ENCODE assay signal across 33 mouse cellular contexts in the genomic region with DNA sequence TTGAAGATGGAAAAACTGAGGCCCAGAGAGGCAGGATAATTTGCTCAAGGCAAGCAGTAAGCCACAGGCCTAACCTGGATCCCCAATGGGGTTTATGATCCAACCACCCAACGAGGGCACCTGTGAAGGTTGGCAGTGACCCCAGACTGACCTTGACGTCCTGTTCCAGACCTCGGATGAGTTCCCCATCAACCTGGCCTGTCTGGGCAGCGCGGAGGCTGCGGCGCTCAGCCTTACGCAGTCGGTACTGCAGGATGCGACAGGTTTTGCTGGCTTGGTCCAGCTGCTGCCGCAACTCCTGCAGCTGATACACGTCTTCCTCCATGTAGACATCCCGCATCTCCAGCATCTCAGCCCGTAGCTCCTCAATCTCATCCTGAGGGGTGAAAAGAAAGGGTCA. TPM values are rescaled to one million over a fixed set of nuclear protein-coding genes. Genes with fewer than 3 reads are reported as not detected.
DNase-seq lines count a peak whose midpoint lies in the region; ATAC-seq and TF ChIP-seq lines count a peak whose summit lies in the region.
"Had no signal": no experiment of that assay in that cellular context is flagged by ENCODE, and none has a peak within 500 bp of the region (broad histone marks: within the 10 kb centered on the region; RNA-seq: fewer than 3 reads in every experiment).

No protein-coding gene starts in this region.

- H3K36me3 ChIP-seq in forebrain, embryonic 13.5 days (ENCODE audit: poor library complexity, severe bottlenecking) = peaks cover 40% of the 10 kb centered on the region
- peaks cover 12% of the 10 kb centered on the region for H3K36me3 ChIP-seq in forebrain, embryonic 16.5 days (ENCODE audit: control insufficient read depth, insufficient read depth)
- H3K36me3 ChIP-seq in embryonic facial prominence, embryonic 13.5 days = peaks cover 45% of the 10 kb centered on the region

- peaks cover 60% of the 10 kb centered on the region for H3K4me1 ChIP-seq in forebrain, embryonic 13.5 days
- H3K4me1 ChIP-seq in forebrain, embryonic 16.5 days (replicated peaks; ENCODE audit: control insufficient read depth, insufficient read depth, low read length) = peaks cover 54% of the 10 kb centered on the region
- H3K4me1 ChIP-seq in embryonic facial prominence, embryonic 13.5 days = peaks cover 64% of the 10 kb centered on the region

- TF ChIP-seq CTCF in left cerebral cortex, adult 2 months (IDR thresholded peaks at IDR 0.05) = no peak

- no peak overlapping the region for H3K4me2 ChIP-seq in forebrain, embryonic 13.5 days
- H3K4me2 ChIP-seq in forebrain, embryonic 16.5 days (ENCODE audit: low read length) = no peak overlapping the region
- no peak overlapping the region for H3K4me2 ChIP-seq in embryonic facial prominence, embryonic 13.5 days
- H3K4me2 ChIP-seq: forebrain, embryonic 15.5 days; heart, embryonic 12.5 days; hindbrain, embryonic 13.5 days; lung, embryonic 14.5 days; midbrain, embryonic 13.5 days had no signal

- no peak overlapping the region for H3K9ac ChIP-seq in forebrain, embryonic 13.5 days
- no peak overlapping the region for H3K9ac ChIP-seq in forebrain, embryonic 16.5 days (replicated peaks; ENCODE audit: low read depth, low read length)
- no peak overlapping the region for H3K9ac ChIP-seq in embryonic facial prominence, embryonic 13.5 days
- H3K9ac ChIP-seq: limb, embryonic 15.5 days; liver, embryonic 14.5 days had no signal

- WGBS in forebrain, embryonic 13.5 days = 97% methylated on average over 14 of the region's 14 CpGs
- WGBS in forebrain, embryonic 16.5 days = 96% methylated on average over 14 of the region's 14 CpGs
- 90% methylated on average over 14 of the region's 14 CpGs for WGBS in embryonic facial prominence, embryonic 13.5 days

- peak; percentile 56 for DNase-seq in cerebellum, adult 11 months
- DNase-seq in cerebellum, postnatal 4 days (ENCODE audit: low spot score in 2 of 2) = no peak
- no peak for DNase-seq in left cerebral cortex, adult 2 months (ENCODE audit: extremely low spot score in 1 of 2, low spot score in 2 of 2)
- no peak for DNase-seq in left cerebral cortex, postnatal 10 days (ENCODE audit: extremely low spot score in 1 of 2, low spot score in 2 of 2)
- no peak for DNase-seq in ovary, adult 18-20 months (ENCODE audit: low spot score)
- DNase-seq: adrenal gland, postnatal 36 days; gastrocnemius, postnatal 10 days; kidney, adult 18-20 months; kidney, postnatal 10 days; layer of hippocampus, postnatal 36 days; lung, embryonic 14.5 days; right cerebral cortex, postnatal 14 days had no signal

- H3K4me3 ChIP-seq in forebrain, embryonic 13.5 days = no peak overlapping the region
- no peak overlapping the region for H3K4me3 ChIP-seq in forebrain, embryonic 16.5 days (replicated peaks; ENCODE audit: low read length)
- H3K4me3 ChIP-seq in left cerebral cortex, adult 2 months = no peak overlapping the region
- no peak overlapping the region for H3K4me3 ChIP-seq in embryonic facial prominence, embryonic 13.5 days
- H3K4me3 ChIP-seq: erythroblast, embryonic 14.5 days; forebrain, embryonic 15.5 days; heart, embryonic 12.5 days; hindbrain, embryonic 13.5 days; limb, embryonic 15.5 days; midbrain, embryonic 13.5 days had no signal

- no peak for ATAC-seq in forebrain, embryonic 13.5 days
- ATAC-seq in forebrain, embryonic 16.5 days = no peak
- ATAC-seq in embryonic facial prominence, embryonic 13.5 days (ENCODE audit: insufficient number of reproducible peaks, insufficient read depth, low FRiP score, low TSS enrichment, low read depth) = no peak
- ATAC-seq: forebrain, embryonic 15.5 days; inflammation-experienced regulatory T-cells, adult 6 months had no signal

- no peaks in the 10 kb centered on the region for H3K9me3 ChIP-seq in forebrain, embryonic 13.5 days (replicated peaks)
- H3K9me3 ChIP-seq in forebrain, embryonic 16.5 days (ENCODE audit: control insufficient read depth, low read length) = no peaks in the 10 kb centered on the region
- no peaks in the 10 kb centered on the region for H3K9me3 ChIP-seq in embryonic facial prominence, embryonic 13.5 days
- H3K9me3 ChIP-seq: forebrain, embryonic 15.5 days; heart, embryonic 12.5 days; hindbrain, embryonic 13.5 days; limb, embryonic 15.5 days; midbrain, embryonic 13.5 days had no signal

- peak overlapping the region; percentile 97 for H3K27ac ChIP-seq in forebrain, embryonic 13.5 days
- H3K27ac ChIP-seq in forebrain, embryonic 16.5 days (ENCODE audit: low read length) = no peak overlapping the region
- H3K27ac ChIP-seq in left cerebral cortex, adult 2 months = 0 out of 2 replicates have a peak overlapping the region, but pooled peaks have one; percentile 7
- H3K27ac ChIP-seq in embryonic facial prominence, embryonic 13.5 days = 0 out of 2 replicates have a peak overlapping the region, but pooled peaks have one; percentile 4
- H3K27ac ChIP-seq: liver, embryonic 14.5 days had no signal

- intact Hi-C loops in left cerebral cortex, adult 2 months (cut with DNase I) = no loop called here
- intact Hi-C loops in left cerebral cortex, postnatal 10 days (cut with DNase I) = no loop called here

- H3K27me3 ChIP-seq in forebrain, embryonic 13.5 days = no peaks in the 10 kb centered on the region
- no peaks in the 10 kb centered on the region for H3K27me3 ChIP-seq in forebrain, embryonic 16.5 days (replicated peaks; ENCODE audit: control insufficient read depth, insufficient read depth, low read length)
- no peaks in the 10 kb centered on the region for H3K27me3 ChIP-seq in embryonic facial prominence, embryonic 13.5 days
- H3K27me3 ChIP-seq: forebrain, embryonic 15.5 days; heart, embryonic 12.5 days; hindbrain, embryonic 13.5 days; limb, embryonic 15.5 days; midbrain, embryonic 13.5 days had no signal

RNA-seq across cellular contexts. Expression of a gene that starts 19.0 kb away (rescaled TPM):
- 4.8 and 5.1 TPM in 2 replicates for polyA plus RNA-seq in forebrain, embryonic 13.5 days (2015; fragmentation: Nextera tagmentation; extraction: Ambion mirVana)
- polyA plus RNA-seq in forebrain, embryonic 16.5 days (2015; fragmentation: Nextera tagmentation; extraction: Ambion mirVana) = 4.7 and 5.8 TPM in 2 replicates
- total RNA-seq in left cerebral cortex, adult 2 months (2021) = 10 to 100 TPM; 20.2 to 25.1 TPM
- total RNA-seq in left cerebral cortex, postnatal 10 days (2021) = 10 to 100 TPM; 61.2 to 61.4 TPM
- polyA plus RNA-seq in embryonic facial prominence, embryonic 13.5 days (2015; fragmentation: Nextera tagmentation; extraction: Ambion mirVana) = 4.6 and 7.1 TPM in 2 replicates

RNA-seq across cellular contexts. Expression of a gene that starts 26.8 kb away (rescaled TPM):
- not detected in 2 replicates for polyA plus RNA-seq in forebrain, embryonic 13.5 days (2015; fragmentation: Nextera tagmentation; extraction: Ambion mirVana)
- not detected in 2 replicates for polyA plus RNA-seq in forebrain, embryonic 16.5 days (2015; fragmentation: Nextera tagmentation; extraction: Ambion mirVana)
- not detected for total RNA-seq in left cerebral cortex, adult 2 months (2021)
- total RNA-seq in left cerebral cortex, postnatal 10 days (2021) = not detected
- not detected in 2 replicates for polyA plus RNA-seq in embryonic facial prominence, embryonic 13.5 days (2015; fragmentation: Nextera tagmentation; extraction: Ambion mirVana)
- total RNA-seq: adrenal gland, adult 18-20 months; adrenal gland, postnatal 36 days; gastrocnemius, postnatal 10 days; granulocyte monocyte progenitor cell, adult 5-6 weeks; heart, postnatal 25 days; layer of hippocampus, adult 18-20 months; layer of hippocampus, postnatal 36 days; left cerebral cortex, postnatal 25 days; megakaryocyte, adult 5-6 weeks; monocyte, adult 5-6 weeks had no signal
- polyA plus RNA-seq: cortical plate, adult 2 months; embryonic facial prominence, embryonic 11.5 days; erythroblast, embryonic 14.5 days; forebrain, embryonic 15.5 days; heart, embryonic 12.5 days; hindbrain, embryonic 13.5 days; inflammation-experienced regulatory T-cells, adult 6 months; limb, embryonic 15.5 days; liver, embryonic 14.5 days; lung, embryonic 14.5 days; midbrain, embryonic 13.5 days; neural tube, embryonic 11.5 days had no signal

RNA-seq across cellular contexts. Expression of a gene that starts 53.1 kb away (rescaled TPM):
- 38.8 TPM in 2 replicates for polyA plus RNA-seq in forebrain, embryonic 13.5 days (2015; fragmentation: Nextera tagmentation; extraction: Ambion mirVana)
- polyA plus RNA-seq in forebrain, embryonic 16.5 days (2015; fragmentation: Nextera tagmentation; extraction: Ambion mirVana) = 20.3 and 22.8 TPM in 2 replicates
- 1 to 10 TPM; 5.8 to 6.3 TPM for total RNA-seq in left cerebral cortex, adult 2 months (2021)
- total RNA-seq in left cerebral cortex, postnatal 10 days (2021) = 1 to 10 TPM; 5.9 to 7.1 TPM
- 39.4 and 40.1 TPM in 2 replicates for polyA plus RNA-seq in embryonic facial prominence, embryonic 13.5 days (2015; fragmentation: Nextera tagmentation; extraction: Ambion mirVana)
